Mouse (Mus musculus) stomach, embryonic 14.5 days (tissue): Measurements from ENCODE around the gene Phf20. TPM values are rescaled to one million over a fixed set of nuclear protein-coding genes. Genes with fewer than 3 reads are reported as not detected.

ENCODE experiments used
- ATAC-seq: fragments of 200-750 bp; cut with Nextera tagmentation; 2 replicates; pipeline ENCODE4 v1.8.0; 2017; ENCODE audit warnings: low read depth, moderate TSS enrichment; ENCODE audit not compliant: insufficient number of reproducible peaks, insufficient read depth, low FRiP score
- H3K27ac ChIP-seq: fragments of 300-500 bp; sonication (generic); 2 replicates; pipeline ENCODE4 v1.5.1; 2014; ENCODE audit warnings: mild to moderate bottlenecking, low read length, moderate library complexity, mixed read lengths
- H3K27me3 ChIP-seq: fragments of 300-500 bp; sonication (generic); 2 replicates; pipeline ENCODE4 v1.6.1; 2014; ENCODE audit warnings: low read length, control low read depth, mixed read lengths; ENCODE audit not compliant: control insufficient read depth, insufficient read depth
- H3K36me3 ChIP-seq: fragments of 300-500 bp; sonication (generic); 2 replicates; pipeline ENCODE4 v1.6.1; 2014; ENCODE audit warnings: mild to moderate bottlenecking, control low read depth, low read length, moderate library complexity, mixed read lengths; ENCODE audit not compliant: control insufficient read depth, insufficient read depth
- H3K4me1 ChIP-seq: fragments of 300-500 bp; sonication (generic); 2 replicates; pipeline ENCODE4 v1.6.1; 2014; ENCODE audit warnings: low read length, control low read depth, mixed read lengths; ENCODE audit not compliant: control insufficient read depth, insufficient read depth
- H3K4me2 ChIP-seq: fragments of 300-500 bp; sonication (generic); replicated peaks from 2 replicates; pipeline ENCODE4 v1.6.1; 2014; ENCODE audit warnings: low read depth, low read length, control low read depth
- H3K4me3 ChIP-seq: fragments of 300-500 bp; sonication (generic); 2 replicates; pipeline ENCODE4 v1.5.1; 2014; ENCODE audit warnings: low read depth, low read length, control low read depth
- H3K9ac ChIP-seq: fragments of 300-500 bp; sonication (generic); replicated peaks from 2 replicates; pipeline ENCODE4 v1.6.1; 2014; ENCODE audit warnings: low read depth, mild to moderate bottlenecking, control low read depth, low read length, moderate library complexity, mixed read lengths
- H3K9me3 ChIP-seq: fragments of 300-500 bp; sonication (generic); 2 replicates; pipeline ENCODE4 v1.6.1; 2016; ENCODE audit warnings: low read depth, low read length, control low read depth; ENCODE audit not compliant: control insufficient read depth
- WGBS: fragments of 180-500 bp; shearing (Covaris S2); extraction: QIAGEN DNeasy Blood & Tissue Kit; methylation state at CpG from one replicate; pipeline ENCODE4 v1.1.7; 2014; 5-methylcytosine and 5-hydroxymethylcytosine counted together
- polyA plus RNA-seq: library from polyadenylated mRNA; unstranded; fragments of >200 nt; fragmentation: Nextera tagmentation; extraction: Ambion mirVana; gene quantifications from 2 replicates; pipeline ENCODE4 v1.2.1, GENCODE M21; 2014

Gene Phf20
- polyA plus RNA-seq, 1 experiment from 2014 or later: 93.0 TPM

DNA sequence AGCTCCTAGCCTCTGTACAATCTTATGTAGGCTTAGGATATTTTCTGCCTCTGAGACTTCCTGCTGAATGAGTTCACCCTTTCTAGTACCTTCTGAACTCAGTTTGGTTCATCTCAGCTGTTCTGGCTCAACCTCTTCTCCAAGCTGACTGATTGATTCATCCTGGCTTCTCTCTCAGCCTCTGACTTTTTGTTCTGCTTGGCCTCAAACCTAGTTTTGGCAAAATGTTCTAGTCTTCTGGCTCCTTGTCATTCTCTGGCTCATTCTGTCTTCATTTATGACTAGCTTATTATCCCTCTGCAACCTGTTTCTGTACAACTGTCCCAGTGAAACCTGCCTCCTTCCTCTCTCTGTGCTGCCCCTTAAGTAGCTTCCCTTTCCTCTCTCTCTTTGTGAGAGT, 122.2 kb downstream of the Phf20 start:
- H3K9ac ChIP-seq: no peak overlapping the region
- H3K4me3 ChIP-seq: no peak overlapping the region
- no peaks in the 10 kb centered on the region for H3K36me3 ChIP-seq
- no peak for ATAC-seq
- H3K27ac ChIP-seq: no peak overlapping the region
- H3K9me3 ChIP-seq: no peaks in the 10 kb centered on the region; the same call in 1 of the 2 replicates
- H3K4me1 ChIP-seq: no peaks in the 10 kb centered on the region
- no peak overlapping the region for H3K4me2 ChIP-seq
- H3K27me3 ChIP-seq: no peaks in the 10 kb centered on the region

DNA sequence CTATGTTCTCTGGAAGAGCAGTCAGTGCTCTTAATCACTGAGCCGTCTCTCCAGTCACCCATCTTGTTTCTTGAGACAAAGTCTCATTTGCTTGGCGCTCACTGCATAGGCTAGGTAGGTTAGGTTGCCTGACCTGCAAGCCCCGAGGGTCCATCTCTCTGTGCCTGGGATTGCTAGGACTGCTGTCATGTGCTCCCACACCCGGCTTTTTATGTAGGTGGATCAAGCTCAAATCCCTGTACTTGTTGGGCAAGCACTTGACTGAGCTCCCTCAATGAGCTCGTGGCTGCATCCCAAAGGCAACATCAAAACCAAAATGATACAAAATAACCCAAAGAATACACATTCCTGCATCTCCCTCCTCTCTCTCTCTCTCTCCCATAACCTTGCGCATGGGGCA, 125.3 kb downstream of the Phf20 start:
- H3K4me1 ChIP-seq: no peaks in the 10 kb centered on the region
- no peak overlapping the region for H3K27ac ChIP-seq
- no peaks in the 10 kb centered on the region for H3K36me3 ChIP-seq
- no peak overlapping the region for H3K4me2 ChIP-seq
- H3K27me3 ChIP-seq: no peaks in the 10 kb centered on the region
- no peak overlapping the region for H3K9ac ChIP-seq
- no peak overlapping the region for H3K4me3 ChIP-seq
- WGBS: 93% methylated on average over 6 of the region's 6 CpGs
- ATAC-seq: no peak
- no peaks in the 10 kb centered on the region for H3K9me3 ChIP-seq

DNA sequence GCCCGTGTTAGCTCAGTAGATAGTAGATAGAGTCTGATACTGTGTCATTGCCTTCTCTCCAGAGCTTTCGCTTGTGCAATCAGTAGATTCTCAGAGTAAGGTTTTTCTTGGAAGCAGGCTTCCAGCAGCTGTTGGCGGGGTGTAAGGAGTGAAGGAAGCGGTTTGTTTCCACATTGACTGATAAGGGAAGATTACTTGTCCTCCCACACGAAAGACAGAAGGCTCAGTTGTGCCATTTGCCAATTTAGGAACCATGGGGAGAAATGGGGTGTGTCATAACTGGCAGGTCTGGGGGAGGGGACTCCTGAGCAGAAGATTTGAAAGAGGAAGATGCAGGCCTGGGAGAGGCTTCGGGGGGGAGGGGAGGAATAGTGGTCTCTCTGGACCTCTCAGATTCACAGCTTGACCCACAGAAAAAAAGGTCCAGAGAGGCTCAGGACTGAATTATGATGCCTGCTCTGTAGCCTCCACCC, 127.9 kb downstream of the Phf20 start:
- Histone ChIP-seq H3K27me3 (no peaks in the 10 kb centered on the region), H3K4me1 (no peaks in the 10 kb centered on the region), H3K27ac (peak overlapping the region; percentile 4; the same call in 1 of the 2 replicates), H3K9me3 (no peaks in the 10 kb centered on the region), H3K4me3 (no peak overlapping the region), H3K4me2 (no peak overlapping the region), H3K9ac (no peak overlapping the region), H3K36me3 (no peaks in the 10 kb centered on the region)
- WGBS: 46% methylated on average over 6 of the region's 6 CpGs
- ATAC-seq: peak; percentile 56; the same call in 1 of the 2 replicates

DNA sequence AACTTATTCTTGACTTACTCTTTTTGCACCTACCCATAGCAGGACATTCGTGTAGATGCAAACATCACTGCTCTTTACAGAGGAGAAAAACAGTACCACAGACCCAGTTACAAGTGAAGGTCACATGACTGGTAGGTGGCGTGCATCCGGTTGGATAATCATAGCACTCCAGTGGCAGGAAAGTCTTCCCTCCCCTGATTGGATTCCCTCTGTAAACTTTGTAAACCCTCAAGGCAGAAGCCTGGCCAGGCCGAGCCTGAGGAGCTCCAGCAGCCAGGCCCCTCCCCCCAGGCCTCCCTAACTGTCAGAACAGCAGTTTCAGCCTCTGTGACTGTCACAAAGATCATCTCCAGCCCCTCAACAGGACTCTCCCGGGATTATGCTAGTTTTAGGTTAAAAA, 128.4 kb downstream of the Phf20 start:
- whole genome bisulfite sequencing: 13% methylated on average over 5 of the region's 5 CpGs
- Histone ChIP-seq H3K4me3 (no peak overlapping the region), H3K36me3 (no peaks in the 10 kb centered on the region), H3K9me3 (no peaks in the 10 kb centered on the region), H3K27ac (peak overlapping the region; percentile 4; the same call in 1 of the 2 replicates), H3K4me2 (no peak overlapping the region), H3K27me3 (no peaks in the 10 kb centered on the region), H3K9ac (no peak overlapping the region), H3K4me1 (no peaks in the 10 kb centered on the region)
- peak; percentile 56; the same call in 1 of the 2 replicates for ATAC-seq

DNA sequence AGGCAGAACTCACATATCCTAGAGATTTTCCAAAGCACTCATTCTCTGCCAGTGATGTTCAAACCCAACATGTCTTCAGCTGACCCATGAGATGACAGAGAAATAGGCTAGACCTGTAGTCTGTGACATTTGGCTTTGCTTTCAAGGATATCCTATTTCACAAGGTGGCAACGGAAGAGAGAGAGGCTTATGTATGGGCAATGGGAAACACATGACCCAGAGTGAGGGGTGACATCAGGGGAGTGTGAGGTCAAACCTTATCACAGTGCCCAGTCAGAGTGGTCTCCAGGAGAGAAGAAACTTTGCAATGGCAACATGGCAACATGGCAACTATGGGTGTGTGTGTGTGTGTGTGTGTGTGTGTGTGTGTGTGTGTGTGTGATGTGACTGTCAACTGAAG, 134.4 kb downstream of the Phf20 start:
- WGBS: 57% methylated on average over 1 of the region's 1 CpGs

DNA sequence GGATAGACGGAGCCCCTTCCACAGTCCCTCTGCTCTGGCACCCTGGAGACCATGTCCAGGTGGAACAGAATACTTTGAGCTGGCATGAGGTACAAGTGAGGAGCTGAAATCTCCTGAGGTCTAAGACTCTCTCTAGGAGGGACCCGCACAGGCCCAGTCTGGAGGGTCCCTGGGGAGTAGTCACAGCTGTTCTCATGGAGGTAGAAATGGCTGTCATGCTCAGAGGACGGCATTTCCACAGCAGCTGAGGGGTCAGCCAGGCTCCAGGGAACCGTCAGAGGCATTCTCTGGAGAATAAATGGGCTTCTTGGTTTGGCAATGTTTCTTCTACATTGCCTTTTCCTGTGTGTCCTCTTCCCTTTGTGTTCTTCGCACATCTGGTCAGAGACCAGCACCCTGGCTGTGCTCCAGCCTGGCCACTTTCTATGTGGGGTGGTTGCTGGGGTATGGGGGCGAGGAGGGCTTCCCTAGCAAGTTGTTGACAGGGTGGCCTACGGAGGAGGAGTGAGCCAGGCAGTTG, 135.2 kb downstream of the Phf20 start:
- no peak for ATAC-seq
- Histone ChIP-seq H3K9me3 (no peaks in the 10 kb centered on the region), H3K4me3 (no peak overlapping the region), H3K4me2 (no peak overlapping the region), H3K9ac (no peak overlapping the region), H3K4me1 (no peaks in the 10 kb centered on the region), H3K36me3 (no peaks in the 10 kb centered on the region), H3K27ac (no peak overlapping the region), H3K27me3 (no peaks in the 10 kb centered on the region)
- WGBS: 72% methylated on average over 7 of the region's 7 CpGs

More for the DNA sequence above, 134.4 kb downstream of the Phf20 start:
- H3K4me1 ChIP-seq: no peaks in the 10 kb centered on the region
- no peak overlapping the region for H3K4me3 ChIP-seq
- H3K27me3 ChIP-seq: no peaks in the 10 kb centered on the region
- H3K27ac ChIP-seq: no peak overlapping the region
- ATAC-seq: no peak
- no peaks in the 10 kb centered on the region for H3K36me3 ChIP-seq
- no peak overlapping the region for H3K9ac ChIP-seq
- H3K4me2 ChIP-seq: no peak overlapping the region
- H3K9me3 ChIP-seq: no peaks in the 10 kb centered on the region

DNA sequence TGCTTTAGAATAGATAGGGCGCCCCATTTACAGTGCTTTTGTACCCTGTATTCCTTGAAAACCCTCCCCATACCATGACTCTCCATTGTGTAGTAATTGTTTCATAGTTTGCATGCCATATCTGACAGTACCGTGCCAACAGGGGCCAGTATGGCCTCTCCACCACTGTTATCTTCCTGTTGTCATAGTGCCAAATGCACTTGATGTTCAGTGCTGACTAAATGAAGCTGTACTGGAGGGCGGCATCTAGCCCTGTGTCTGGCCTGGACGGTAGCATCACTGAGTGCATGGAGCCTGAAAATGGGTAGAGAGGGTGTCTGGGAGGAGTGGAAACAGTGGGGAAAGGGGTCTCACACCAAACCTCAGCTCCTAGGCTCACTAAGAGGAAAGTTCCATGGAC, 143.8 kb downstream of the Phf20 start:
- Histone ChIP-seq H3K36me3 (no peaks in the 10 kb centered on the region), H3K4me2 (no peak overlapping the region), H3K4me3 (no peak overlapping the region), H3K4me1 (no peaks in the 10 kb centered on the region), H3K27me3 (no peaks in the 10 kb centered on the region), H3K9ac (no peak overlapping the region), H3K9me3 (no peaks in the 10 kb centered on the region), H3K27ac (no peak overlapping the region)
- WGBS: 91% methylated on average over 4 of the region's 4 CpGs
- no peak for ATAC-seq

DNA sequence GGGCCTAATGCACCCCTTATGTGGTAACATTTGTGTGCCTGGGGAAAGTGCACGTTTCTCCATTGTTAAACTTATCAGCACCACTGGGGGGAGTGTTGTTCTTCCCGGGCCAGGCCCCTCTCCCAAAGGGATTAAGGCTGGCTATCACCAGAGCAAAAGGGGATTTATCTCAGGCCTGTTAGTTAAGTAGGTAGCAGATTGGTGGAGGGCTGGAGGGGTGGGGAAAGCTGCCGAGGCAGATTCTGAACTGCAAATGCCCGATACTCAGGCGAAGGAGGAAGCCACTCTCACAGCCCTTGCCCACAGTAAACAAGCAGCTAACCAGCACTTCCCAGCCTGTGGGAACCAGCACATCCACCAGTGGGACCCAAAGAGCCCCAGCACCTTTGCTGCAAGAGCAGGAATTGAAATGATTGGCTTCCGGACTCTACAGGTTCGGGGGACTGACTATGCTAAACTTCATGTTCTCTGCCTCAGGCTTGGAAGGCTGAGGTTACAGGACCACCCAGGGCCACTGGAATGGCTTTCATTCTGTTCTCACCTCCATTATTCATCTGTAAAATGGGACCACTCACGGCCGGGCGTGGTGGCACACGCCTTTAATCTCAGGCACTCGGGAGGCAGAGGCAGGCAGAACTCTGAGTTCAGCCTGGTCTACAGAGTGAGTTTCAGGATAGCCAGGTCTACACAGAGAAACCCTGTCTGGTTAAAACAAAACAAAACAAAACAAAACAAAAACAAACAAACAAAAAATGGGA, 148.7 kb downstream of the Phf20 start:
- Histone ChIP-seq H3K9ac (no peak overlapping the region), H3K4me2 (no peak overlapping the region), H3K4me3 (no peak overlapping the region), H3K27ac (no peak overlapping the region), H3K4me1 (no peaks in the 10 kb centered on the region), H3K36me3 (no peaks in the 10 kb centered on the region), H3K9me3 (no peaks in the 10 kb centered on the region), H3K27me3 (no peaks in the 10 kb centered on the region)
- 52% methylated on average over 12 of the region's 12 CpGs for WGBS
- no peak for ATAC-seq
